Mouse (Mus musculus) midbrain, embryonic 12.5 days (tissue): ENCODE data around the gene Klhl29. TPM values are rescaled to one million over a fixed set of nuclear protein-coding genes. Genes with fewer than 3 reads are reported as not detected.
A peak's percentile ranks its signal among the peaks of the same experiment; 100 is the strongest.

Experiments
- ATAC-seq: fragments of 200-750 bp; cut with Nextera tagmentation; 2 replicates; pipeline ENCODE4 v1.8.0; 2017; ENCODE audit warnings: low read depth, moderate TSS enrichment, moderate library complexity; ENCODE audit not compliant: low FRiP score
- H3K27ac ChIP-seq: fragments of 300-500 bp; sonication (generic); replicated peaks from 2 replicates; pipeline ENCODE4 v1.5.1; 2016; ENCODE audit warnings: mild to moderate bottlenecking
- H3K27me3 ChIP-seq: fragments of 300-500 bp; sonication (generic); 2 replicates; pipeline ENCODE4 v1.6.1; 2016; ENCODE audit warnings: mild to moderate bottlenecking
- H3K36me3 ChIP-seq: fragments of 300-500 bp; sonication (generic); 2 replicates; pipeline ENCODE4 v1.6.1; 2016
- H3K4me1 ChIP-seq: fragments of 300-500 bp; sonication (generic); 2 replicates; pipeline ENCODE4 v1.6.1; 2016
- H3K4me2 ChIP-seq: fragments of 300-500 bp; sonication (generic); replicated peaks from 2 replicates; pipeline ENCODE4 v1.6.1; 2016; ENCODE audit warnings: mild to moderate bottlenecking, moderate library complexity
- H3K4me3 ChIP-seq: fragments of 300-500 bp; sonication (generic); 2 replicates; pipeline ENCODE4 v1.5.1; 2016; ENCODE audit warnings: mild to moderate bottlenecking
- H3K9ac ChIP-seq: fragments of 300-500 bp; sonication (generic); replicated peaks from 2 replicates; pipeline ENCODE4 v1.6.1; 2016; ENCODE audit warnings: mild to moderate bottlenecking, moderate library complexity
- H3K9me3 ChIP-seq: fragments of 300-500 bp; sonication (generic); 2 replicates; pipeline ENCODE4 v1.6.1; 2016; ENCODE audit warnings: mild to moderate bottlenecking
- WGBS: fragments of 180-500 bp; shearing (Covaris S2); methylation state at CpG from one replicate; pipeline ENCODE4 v1.1.7; 2016; 5-methylcytosine and 5-hydroxymethylcytosine counted together
- polyA plus RNA-seq: library from polyadenylated mRNA; unstranded; fragments of >200 nt; fragmentation: Nextera tagmentation; extraction: Ambion mirVana; gene quantifications from 2 replicates; pipeline ENCODE4 v1.2.1, GENCODE M21; 2016

Gene Klhl29
- polyA plus RNA-seq, 1 experiment from 2014 or later = 4.1 TPM

- Histone ChIP-seq H3K4me3 (no peak overlapping the region), H3K27ac (no peak overlapping the region), H3K9me3 (no peaks in the 10 kb centered on the region), H3K9ac (no peak overlapping the region), H3K4me1 (no peaks in the 10 kb centered on the region), H3K36me3 (no peaks in the 10 kb centered on the region), H3K27me3 (no peaks in the 10 kb centered on the region), H3K4me2 (no peak overlapping the region)
- 83% methylated on average over 4 of the region's 4 CpGs for WGBS
- no peak for ATAC-seq
Observed at GRCm38 (mm10) chr12:5261476-5261875, 114.0 kb downstream of the Klhl29 start.

DNA sequence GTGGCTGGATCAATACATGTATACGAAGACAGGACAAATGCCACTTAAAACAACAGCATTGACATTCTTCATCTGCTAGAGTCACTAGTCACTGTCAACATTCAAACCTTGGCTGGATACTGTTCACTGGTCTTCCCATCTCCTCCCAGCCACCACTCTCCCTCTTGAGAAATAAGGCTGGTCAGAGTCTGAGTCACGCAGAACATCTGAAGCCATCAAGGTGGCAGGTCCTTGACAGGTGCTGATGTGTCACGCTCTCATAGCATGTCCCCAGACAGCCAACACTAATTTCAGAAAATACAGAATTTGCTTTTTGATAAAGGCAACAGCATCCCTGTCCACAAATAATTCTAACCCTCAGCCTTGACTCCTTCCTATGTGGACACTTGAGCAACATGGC, 116.7 kb downstream of the Klhl29 start:
- 88% methylated on average over 3 of the region's 3 CpGs for WGBS
- Histone ChIP-seq H3K9ac (no peak overlapping the region), H3K27ac (no peak overlapping the region), H3K36me3 (no peaks in the 10 kb centered on the region), H3K4me3 (no peak overlapping the region), H3K9me3 (no peaks in the 10 kb centered on the region), H3K27me3 (no peaks in the 10 kb centered on the region), H3K4me1 (peaks cover 20% of the 10 kb centered on the region), H3K4me2 (no peak overlapping the region)
- ATAC-seq = no peak

DNA sequence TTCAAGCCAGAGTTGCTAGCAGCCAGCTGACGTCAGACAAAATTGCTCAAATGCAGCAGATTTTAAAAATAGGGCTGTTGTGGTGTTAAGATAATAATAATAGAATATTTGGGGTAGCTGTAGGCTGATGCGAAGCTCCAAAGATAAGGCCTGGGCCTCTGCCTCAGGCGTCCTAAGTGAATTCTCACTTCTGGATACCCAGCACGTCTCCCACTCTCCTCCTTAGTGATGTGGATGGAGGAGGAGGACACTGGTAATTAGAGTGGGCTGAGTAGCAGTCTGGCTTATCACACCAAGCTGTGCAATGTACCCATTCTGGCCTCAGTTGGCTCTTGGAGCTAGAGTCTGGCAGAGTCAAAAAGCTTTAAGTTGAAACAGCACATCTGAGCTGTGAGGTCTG, 118.3 kb downstream of the Klhl29 start:
- H3K9ac ChIP-seq = no peak overlapping the region
- no peaks in the 10 kb centered on the region for H3K9me3 ChIP-seq
- H3K4me3 ChIP-seq = no peak overlapping the region
- no peak overlapping the region for H3K4me2 ChIP-seq
- 58% methylated on average over 4 of the region's 4 CpGs for WGBS
- no peaks in the 10 kb centered on the region for H3K27me3 ChIP-seq
- no peaks in the 10 kb centered on the region for H3K36me3 ChIP-seq
- no peak for ATAC-seq
- peaks cover 33% of the 10 kb centered on the region for H3K4me1 ChIP-seq
- H3K27ac ChIP-seq = no peak overlapping the region

GRCm38 (mm10) chr12:5255079-5255478, 120.4 kb downstream of the Klhl29 start:
- ATAC-seq = peak; percentile 31; the same call in 1 of the 2 replicates
- H3K4me3 ChIP-seq = no peak overlapping the region
- no peak overlapping the region for H3K9ac ChIP-seq
- H3K27ac ChIP-seq = no peak overlapping the region; the same call in 1 of the 2 replicates
- H3K27me3 ChIP-seq = no peaks in the 10 kb centered on the region
- WGBS = 34% methylated on average over 9 of the region's 9 CpGs
- no peaks in the 10 kb centered on the region for H3K36me3 ChIP-seq
- peaks cover 41% of the 10 kb centered on the region for H3K4me1 ChIP-seq
- H3K4me2 ChIP-seq = no peak overlapping the region
- no peaks in the 10 kb centered on the region for H3K9me3 ChIP-seq

GRCm38 (mm10) chr12:5254246-5254982, 121.1 kb downstream of the Klhl29 start:
- H3K4me2 ChIP-seq = no peak overlapping the region
- no peak overlapping the region for H3K4me3 ChIP-seq
- WGBS = 80% methylated on average over 4 of the region's 4 CpGs
- H3K4me1 ChIP-seq = peaks cover 42% of the 10 kb centered on the region
- no peak overlapping the region for H3K9ac ChIP-seq
- ATAC-seq = no peak
- no peaks in the 10 kb centered on the region for H3K36me3 ChIP-seq
- H3K27ac ChIP-seq = no peak overlapping the region
- no peaks in the 10 kb centered on the region for H3K27me3 ChIP-seq
- H3K9me3 ChIP-seq = no peaks in the 10 kb centered on the region

DNA sequence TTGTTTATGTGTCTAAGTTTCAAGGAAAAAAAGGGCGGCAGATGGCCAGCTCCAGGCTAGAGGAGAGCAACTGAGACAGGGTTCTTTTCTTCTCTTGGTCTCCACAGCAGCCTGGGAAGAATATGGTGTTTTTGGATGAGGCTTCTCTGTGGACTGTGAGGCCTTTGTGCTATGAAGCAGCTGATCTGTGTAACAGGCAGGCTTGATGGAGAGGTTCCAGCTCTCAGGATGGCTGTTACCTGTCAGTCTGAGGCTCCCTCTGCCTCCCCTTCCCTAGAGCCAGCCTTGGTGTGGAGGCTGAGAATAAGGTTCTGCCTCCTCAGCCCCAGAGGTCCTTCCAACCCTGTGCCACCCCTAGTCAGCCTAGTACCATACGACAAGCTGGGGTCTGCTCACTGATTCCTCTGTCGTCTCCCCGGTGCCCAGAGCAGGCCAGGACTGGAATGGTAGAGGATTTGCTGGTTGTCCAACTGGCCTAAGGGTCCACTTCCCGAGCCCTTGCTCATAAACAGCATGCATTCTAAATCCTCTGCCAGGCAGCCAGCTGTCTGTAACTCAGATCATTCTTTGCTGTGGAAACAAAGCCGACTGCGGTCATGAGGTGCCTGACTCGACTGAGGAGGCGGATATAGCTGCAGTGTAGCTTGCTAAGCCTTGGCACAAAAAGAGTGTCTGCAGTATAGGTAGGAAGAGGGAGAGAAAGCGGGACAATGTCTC, 122.0 kb downstream of the Klhl29 start:
- 57% methylated on average over 10 of the region's 10 CpGs for WGBS
- H3K27ac ChIP-seq = peak overlapping the region; percentile 69
- no peaks in the 10 kb centered on the region for H3K9me3 ChIP-seq
- H3K9ac ChIP-seq = no peak overlapping the region
- H3K36me3 ChIP-seq = no peaks in the 10 kb centered on the region
- H3K4me3 ChIP-seq = no peak overlapping the region
- no peaks in the 10 kb centered on the region for H3K27me3 ChIP-seq
- ATAC-seq = peak; percentile 55; the same call in 1 of the 2 replicates
- H3K4me1 ChIP-seq = peaks cover 42% of the 10 kb centered on the region
- H3K4me2 ChIP-seq = no peak overlapping the region

- peaks cover 46% of the 10 kb centered on the region for H3K4me1 ChIP-seq
- H3K36me3 ChIP-seq = no peaks in the 10 kb centered on the region
- 76% methylated on average over 2 of the region's 2 CpGs for WGBS
- H3K9ac ChIP-seq = no peak overlapping the region
- no peak overlapping the region for H3K4me2 ChIP-seq
- H3K4me3 ChIP-seq = no peak overlapping the region
- no peak; the same call in 1 of the 2 replicates for ATAC-seq
- no peak overlapping the region for H3K27ac ChIP-seq
- H3K9me3 ChIP-seq = no peaks in the 10 kb centered on the region
- no peaks in the 10 kb centered on the region for H3K27me3 ChIP-seq
Observed at GRCm38 (mm10) chr12:5252569-5252968, 122.9 kb downstream of the Klhl29 start.

DNA sequence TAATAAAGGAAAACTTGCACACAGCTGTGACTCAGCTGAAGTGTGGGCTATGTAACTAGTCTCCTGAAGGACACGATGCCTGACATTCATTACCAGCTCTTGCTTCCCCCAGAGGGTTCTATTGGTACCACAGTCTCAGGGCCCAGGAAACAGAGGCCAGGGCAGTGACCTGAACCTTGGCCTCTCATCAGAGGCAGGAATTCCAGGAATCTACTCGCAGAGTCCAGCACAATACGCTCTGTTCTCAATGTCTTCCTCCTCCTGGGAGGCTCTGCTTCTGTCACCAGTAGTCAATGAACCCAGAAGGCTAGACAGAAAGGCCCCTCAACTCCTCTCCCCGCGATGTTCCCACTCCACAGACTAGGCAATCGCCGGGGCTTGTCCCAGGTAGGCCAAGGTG, 125.4 kb downstream of the Klhl29 start:
- Histone ChIP-seq H3K9ac (no peak overlapping the region), H3K4me2 (no peak overlapping the region), H3K36me3 (no peaks in the 10 kb centered on the region), H3K4me3 (no peak overlapping the region), H3K27ac (no peak overlapping the region; the same call in 1 of the 2 replicates), H3K9me3 (no peaks in the 10 kb centered on the region), H3K27me3 (no peaks in the 10 kb centered on the region), H3K4me1 (peaks cover 43% of the 10 kb centered on the region)
- ATAC-seq = no peak
- 31% methylated on average over 7 of the region's 7 CpGs for WGBS

DNA sequence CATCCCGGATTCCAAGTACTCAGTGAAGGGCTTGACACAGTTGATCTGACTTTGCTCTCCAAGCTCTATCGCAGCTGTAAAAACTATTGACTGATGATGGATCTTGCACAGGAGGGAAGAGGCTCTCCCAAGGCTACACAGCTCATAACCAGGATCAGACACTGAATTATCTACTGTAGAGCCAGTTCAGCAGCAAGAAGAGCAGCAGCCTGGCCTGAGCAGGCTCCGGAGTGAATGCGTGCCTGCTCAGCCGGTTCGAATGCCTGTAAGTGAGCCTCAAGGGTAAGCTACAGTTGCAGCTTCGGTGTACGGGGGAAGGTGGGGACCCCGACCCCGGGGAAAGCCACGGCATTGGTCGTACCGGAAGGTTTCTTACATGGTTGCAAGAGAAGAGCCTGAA, 126.4 kb downstream of the Klhl29 start:
- H3K4me2 ChIP-seq = no peak overlapping the region

DNA sequence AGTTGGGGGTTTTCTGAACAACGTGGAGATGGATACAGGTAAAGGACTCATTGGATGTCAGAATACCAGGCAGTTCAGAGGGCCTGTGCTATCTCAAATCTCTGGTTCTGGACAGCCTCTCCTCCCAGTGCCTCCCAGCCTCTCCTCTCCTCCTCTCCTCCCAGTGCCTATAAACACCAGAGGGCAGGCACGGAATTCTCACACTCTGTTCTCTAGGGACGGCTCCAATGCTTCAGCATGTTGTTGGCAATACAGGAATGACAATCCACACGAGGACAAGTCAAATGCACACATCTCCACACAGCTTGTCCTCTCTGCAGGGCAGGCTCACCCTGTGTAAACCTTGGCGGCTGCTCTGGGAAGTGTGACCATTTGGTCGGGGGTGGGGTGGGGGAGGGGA, 128.0 kb downstream of the Klhl29 start:
- H3K4me1 ChIP-seq = peaks cover 20% of the 10 kb centered on the region
- H3K27ac ChIP-seq = no peak overlapping the region
- H3K36me3 ChIP-seq = no peaks in the 10 kb centered on the region
- H3K4me3 ChIP-seq = no peak overlapping the region
- no peak for ATAC-seq
- H3K9ac ChIP-seq = no peak overlapping the region
- WGBS = 63% methylated on average over 6 of the region's 6 CpGs
- no peak overlapping the region for H3K4me2 ChIP-seq
- no peaks in the 10 kb centered on the region for H3K9me3 ChIP-seq
- no peaks in the 10 kb centered on the region for H3K27me3 ChIP-seq

More for the DNA sequence above, 126.4 kb downstream of the Klhl29 start:
- ATAC-seq = no peak
- no peaks in the 10 kb centered on the region for H3K27me3 ChIP-seq
- H3K9me3 ChIP-seq = no peaks in the 10 kb centered on the region
- WGBS = 94% methylated on average over 10 of the region's 13 CpGs
- no peak overlapping the region for H3K27ac ChIP-seq
- no peak overlapping the region for H3K9ac ChIP-seq
- no peak overlapping the region for H3K4me3 ChIP-seq
- peaks cover 35% of the 10 kb centered on the region for H3K4me1 ChIP-seq
- H3K36me3 ChIP-seq = no peaks in the 10 kb centered on the region

DNA sequence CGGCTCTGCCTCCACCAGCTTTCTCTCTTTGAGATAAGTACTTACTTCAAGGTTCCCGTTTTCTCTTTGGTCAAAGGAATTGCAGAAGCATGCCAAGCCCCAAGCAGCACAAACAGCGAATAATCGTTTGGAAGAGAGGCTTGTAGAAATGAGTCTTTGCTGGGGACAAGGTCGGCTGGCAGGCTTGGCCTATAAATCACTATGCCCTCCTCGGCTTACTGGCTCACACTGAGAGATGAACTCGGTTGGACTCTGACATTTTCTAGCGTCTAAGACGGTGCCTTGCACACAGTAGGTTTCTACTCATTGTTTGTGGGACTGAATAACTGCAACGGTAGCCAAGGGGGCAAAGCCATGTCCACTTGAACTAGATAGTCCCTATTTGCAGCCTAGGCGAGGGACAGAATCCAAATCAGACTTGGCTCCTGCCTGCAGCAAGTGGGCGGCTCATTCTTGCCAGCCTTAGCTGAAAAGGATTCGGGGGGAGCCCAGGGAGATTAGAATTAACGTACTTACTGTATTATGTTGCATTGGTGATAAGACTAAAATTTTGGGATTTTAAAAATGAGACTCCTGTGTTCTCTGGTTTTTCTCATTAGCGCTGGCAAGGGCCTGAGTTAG, 128.7 kb downstream of the Klhl29 start:
- Histone ChIP-seq H3K27ac (no peak overlapping the region), H3K9ac (no peak overlapping the region), H3K4me2 (no peak overlapping the region), H3K4me1 (peaks cover 19% of the 10 kb centered on the region), H3K9me3 (no peaks in the 10 kb centered on the region), H3K27me3 (no peaks in the 10 kb centered on the region), H3K4me3 (no peak overlapping the region), H3K36me3 (no peaks in the 10 kb centered on the region)
- WGBS = 87% methylated on average over 15 of the region's 15 CpGs
- ATAC-seq = no peak

- H3K36me3 ChIP-seq = no peaks in the 10 kb centered on the region
- peaks cover 19% of the 10 kb centered on the region for H3K4me1 ChIP-seq
- no peak overlapping the region for H3K9ac ChIP-seq
- 90% methylated on average over 9 of the region's 9 CpGs for WGBS
- no peak overlapping the region for H3K27ac ChIP-seq
- no peaks in the 10 kb centered on the region for H3K27me3 ChIP-seq
- H3K4me3 ChIP-seq = no peak overlapping the region
- H3K4me2 ChIP-seq = no peak overlapping the region
- ATAC-seq = no peak
- H3K9me3 ChIP-seq = no peaks in the 10 kb centered on the region
Observed at GRCm38 (mm10) chr12:5246193-5246621, 129.3 kb downstream of the Klhl29 start.
